Mouse (Mus musculus): ENCODE results near the gene Lrrc27.

The Lrrc27 gene

GRCm38 (mm10) chr7:139276150-139276549 lies 63.4 kb downstream of the Lrrc27 start:
- DNase-seq: no peak

- DNase-seq: no peak
Observed at GRCm38 (mm10) chr7:139277536-139277935, 64.7 kb downstream of the Lrrc27 start.

DNA sequence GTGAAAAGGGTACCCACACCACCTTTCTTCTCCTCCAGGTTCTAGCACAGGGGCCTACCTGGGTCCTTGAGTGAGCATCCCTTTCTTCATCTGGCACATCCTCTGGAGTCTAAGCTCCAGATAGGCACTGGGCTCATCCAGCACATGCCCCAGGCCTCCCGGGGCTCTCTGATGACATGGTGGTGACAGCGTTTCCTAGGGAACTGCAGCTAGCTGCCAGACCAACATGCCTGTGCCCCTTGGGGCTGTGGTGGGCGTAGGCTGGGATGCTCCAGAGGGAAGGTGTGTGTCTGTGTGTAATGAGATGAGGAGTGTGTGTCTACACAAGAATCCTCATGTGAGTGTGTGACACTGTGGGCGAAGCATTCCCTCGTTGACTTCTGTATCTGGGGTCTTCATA lies 66.8 kb downstream of the Lrrc27 start:
- peak in 1 of 2 experiments; percentile 30 for DNase-seq

- DNase-seq: peak; percentile 54 to 62
Observed at GRCm38 (mm10) chr7:139280044-139280443, 67.3 kb downstream of the Lrrc27 start.

GRCm38 (mm10) chr7:139281195-139281594 lies 68.4 kb downstream of the Lrrc27 start:
- peak; percentile 54 to 59 for DNase-seq

GRCm38 (mm10) chr7:139282037-139282436 lies 69.2 kb downstream of the Lrrc27 start:
- no peak for DNase-seq

- DNase-seq: no peak
Observed at GRCm38 (mm10) chr7:139285295-139285943, 72.6 kb downstream of the Lrrc27 start.

DNA sequence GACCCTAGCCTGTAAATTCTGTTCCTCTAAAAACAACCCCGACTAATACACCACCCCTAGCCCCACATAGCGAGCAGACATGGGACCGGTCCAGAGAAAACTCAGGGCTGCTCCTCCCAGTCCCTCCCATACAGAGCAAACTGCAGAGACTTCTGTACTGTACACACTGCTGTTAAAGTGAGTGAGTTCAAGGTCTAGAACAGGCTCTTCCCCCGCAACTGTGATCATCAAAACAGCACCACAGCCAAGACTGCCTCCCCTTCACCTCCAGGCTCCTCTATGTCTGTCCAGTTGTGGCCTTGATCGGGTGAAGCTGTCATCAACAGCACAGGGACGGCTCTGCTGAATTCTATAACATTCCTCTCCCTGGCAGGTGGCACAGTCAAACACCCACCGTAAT lies 75.8 kb downstream of the Lrrc27 start:
- DNase-seq: no peak

All from cerebellum, postnatal 10 days (tissue).